Comparison of ENCODE assay signal across 30 mouse cellular contexts in the genomic region with DNA sequence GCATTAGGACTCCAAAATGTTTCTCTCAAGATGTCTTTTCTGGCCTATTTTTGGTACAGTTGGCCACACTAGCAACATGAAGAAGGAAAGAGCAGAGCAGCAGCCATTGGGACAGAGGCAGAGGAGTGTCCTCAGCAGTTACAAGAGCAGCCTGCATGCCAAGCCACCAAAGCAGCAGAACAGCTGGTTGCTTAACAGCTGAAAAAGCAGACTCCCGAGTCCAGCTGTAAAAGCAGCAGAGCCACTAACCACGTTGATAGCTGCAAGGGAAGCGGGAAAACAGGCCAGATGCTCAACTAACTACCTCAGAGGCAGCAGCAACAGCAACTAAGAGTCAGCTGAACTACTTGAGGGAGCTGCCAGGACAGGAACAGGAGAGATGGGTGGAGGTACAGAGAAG.
DNase-seq lines count a peak whose midpoint lies in the region; ATAC-seq lines count a peak whose summit lies in the region.
"Had no signal": no experiment of that assay in that cellular context is flagged by ENCODE, and none has a peak within 500 bp of the region (broad histone marks: within the 10 kb centered on the region; RNA-seq: fewer than 3 reads in every experiment).

No protein-coding gene starts in this region.

- H3K27ac ChIP-seq in heart, embryonic 12.5 days (ENCODE audit: poor library complexity, severe bottlenecking) = no peak overlapping the region
- H3K27ac ChIP-seq: embryonic facial prominence, embryonic 13.5 days; hindbrain, embryonic 10.5 days; liver, embryonic 14.5 days; neural tube, embryonic 12.5 days; stomach, postnatal 0 days had no signal

- 0 out of 2 replicates have a peak, but pooled peaks cover 4% of the 10 kb centered on the region for H3K9me3 ChIP-seq in heart, embryonic 12.5 days (replicated peaks)
- H3K9me3 ChIP-seq: embryonic facial prominence, embryonic 13.5 days; neural tube, embryonic 12.5 days had no signal

- H3K9ac ChIP-seq in heart, embryonic 12.5 days = no peak overlapping the region
- H3K9ac ChIP-seq: embryonic facial prominence, embryonic 13.5 days; forebrain, postnatal 0 days; liver, embryonic 14.5 days; lung, embryonic 14.5 days; neural tube, embryonic 12.5 days had no signal

- H3K4me2 ChIP-seq in heart, embryonic 12.5 days = no peak overlapping the region
- H3K4me2 ChIP-seq: embryonic facial prominence, embryonic 13.5 days; lung, embryonic 14.5 days; midbrain, embryonic 11.5 days; neural tube, embryonic 12.5 days had no signal

- 72% methylated on average over 3 of the region's 3 CpGs for WGBS in heart, embryonic 12.5 days

- no peaks in the 10 kb centered on the region for H3K27me3 ChIP-seq in heart, embryonic 12.5 days (replicated peaks)
- H3K27me3 ChIP-seq: CH12.LX; embryonic facial prominence, embryonic 13.5 days; neural tube, embryonic 12.5 days had no signal

- H3K4me1 ChIP-seq in heart, embryonic 12.5 days (replicated peaks) = no peaks in the 10 kb centered on the region; the same call in 1 of the 2 replicates
- H3K4me1 ChIP-seq: embryonic facial prominence, embryonic 13.5 days had no signal

- DNase-seq in frontal cortex, adult 2 months (ENCODE audit: extremely low spot score in 1 of 2, low spot score in 1 of 2) = no peak
- DNase-seq in heart, adult 8-10 months (ENCODE audit: low spot score) = peak; percentile 11
- peak; percentile 5 for DNase-seq in lung, postnatal 14 days
- no peak for DNase-seq in lung, adult 18-20 months
- DNase-seq in left cerebral cortex, adult 18-20 months (ENCODE audit: low spot score in 2 of 2) = no peak
- DNase-seq in cerebellum, postnatal 25 days = no peak
- DNase-seq: adrenal gland, postnatal 25 days; B cell, adult 2 months; cerebellum, adult 11-12 months; cerebellum, adult 9-11 months; forebrain, postnatal 0 days; kidney, adult 18-20 months; liver; lung, embryonic 14.5 days; right cerebral cortex, postnatal 4 days; thymus, adult 18-20 months; thymus, postnatal 25 days had no signal

- no peaks in the 10 kb centered on the region for H3K36me3 ChIP-seq in heart, embryonic 12.5 days
- H3K36me3 ChIP-seq: embryonic facial prominence, embryonic 13.5 days; forebrain, embryonic 10.5 days; hindbrain, embryonic 10.5 days; neural tube, embryonic 12.5 days had no signal

- no peak overlapping the region for H3K4me3 ChIP-seq in heart, embryonic 12.5 days
- H3K4me3 ChIP-seq: embryonic facial prominence, embryonic 13.5 days; forebrain, embryonic 10.5 days; hindbrain, embryonic 10.5 days; neural tube, embryonic 12.5 days had no signal

- ATAC-seq in frontal cortex, adult (ENCODE audit: low TSS enrichment) = 0 out of 2 replicates have a peak, but pooled peaks have one; percentile 44
- no peak for ATAC-seq in heart, embryonic 12.5 days (ENCODE audit: insufficient number of reproducible peaks, low FRiP score)
- ATAC-seq: activated CD4-positive, CD25-positive, alpha-beta regulatory T cell, adult 4 months; forebrain, postnatal 0 days; hindbrain, embryonic 16.5 days; midbrain, embryonic 16.5 days had no signal

Comparison
In these comparisons a context has a peak if more than half of its experiments do, and no peak if none do; other contexts are left out.
1. DNase-seq: peak in heart, adult 8-10 months (single experiment) and lung, postnatal 14 days (single experiment); none in frontal cortex, adult 2 months (0 of 2), lung, adult 18-20 months (0 of 2), left cerebral cortex, adult 18-20 months (0 of 2) and cerebellum, postnatal 25 days (0 of 2).